Mouse (Mus musculus): ENCODE results near the gene Cyld.

DNA sequence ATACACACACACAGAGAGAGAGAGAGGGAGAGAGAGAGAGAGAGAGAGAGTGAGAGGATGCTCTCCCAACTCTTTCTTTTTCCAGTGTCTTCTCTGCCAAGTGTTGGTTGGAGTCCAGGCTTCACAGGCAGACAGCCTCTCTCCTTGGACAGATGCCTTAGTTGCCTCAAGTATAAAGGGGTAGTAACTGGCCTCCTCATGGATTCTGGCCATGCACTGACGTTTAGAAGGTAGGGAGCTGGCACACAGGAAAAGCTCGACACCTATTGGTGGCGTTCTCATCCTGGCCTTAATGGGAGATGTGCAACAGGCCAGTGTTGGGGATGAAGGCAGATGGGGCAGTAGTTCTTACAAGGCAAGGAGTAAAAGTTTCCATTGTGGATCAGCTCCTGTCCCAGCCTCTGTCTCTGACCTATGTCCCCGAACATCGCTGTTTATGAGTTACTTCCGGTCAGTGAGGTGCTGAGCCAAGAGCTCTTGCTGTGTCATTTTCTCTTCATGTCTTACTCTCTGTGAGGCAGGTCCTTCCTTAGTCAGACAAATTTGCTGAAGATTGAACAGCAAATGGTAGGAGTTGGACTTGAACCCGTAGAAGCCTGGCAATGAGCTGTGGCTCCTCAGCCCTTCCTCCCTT lies 13.1 kb upstream of the Cyld start:
- TF ChIP-seq CTCF (IDR thresholded peaks at IDR 0.05; ENCODE audit: borderline replicate concordance, control insufficient read depth, extremely low read depth, insufficient read depth, low read length, poor library complexity) (no peak), POLR2A (IDR thresholded peaks at IDR 0.05; ENCODE audit: control insufficient read depth, extremely low read depth, insufficient read depth, low read length, poor library complexity) (no peak)

Measured in thymus, adult 2 months (tissue).